Mouse (Mus musculus): ENCODE measurements at regions not wholly inside any gene's neighbourhood (a gene's known extent, or its start where the extent isn't known, plus 50 kb on each side); places are given as distances from the start of the nearest gene placed in this dataset.
"Not testable (repeated sequence)": the region's sequence is repeated elsewhere in the genome, so short reads cannot be mapped to it uniquely, and the experiment has no call there.

GRCm38 (mm10) chr1:194424201-194424600 lies 193.8 kb upstream of the Plxna2 start:
- no peaks in the 10 kb centered on the region for H3K36me3 ChIP-seq (ENCODE audit: control insufficient read depth, insufficient read depth, low read length)
- no peak overlapping the region for H3K4me2 ChIP-seq (ENCODE audit: low read length)
- no peak overlapping the region for H3K4me3 ChIP-seq (ENCODE audit: low read depth, low read length)
- H3K9me3 ChIP-seq (replicated peaks; ENCODE audit: control insufficient read depth, low read length, poor library complexity, severe bottlenecking), result no peaks in the 10 kb centered on the region
- WGBS, result 89% methylated on average over 2 of the region's 2 CpGs
- ATAC-seq, result no peak
- H3K9ac ChIP-seq (ENCODE audit: low read depth, low read length), result no peak overlapping the region
- no peak overlapping the region for H3K27ac ChIP-seq (ENCODE audit: low read length)
- no peaks in the 10 kb centered on the region for H3K4me1 ChIP-seq (ENCODE audit: control insufficient read depth, insufficient read depth, low read length)
- H3K27me3 ChIP-seq (ENCODE audit: control insufficient read depth, insufficient read depth, low read depth, low read length), result no peaks in the 10 kb centered on the region

- WGBS, result 72% methylated on average over 5 of the region's 5 CpGs
- ATAC-seq, result no peak
- Histone ChIP-seq H3K4me3 (ENCODE audit: low read depth, low read length) (no peak overlapping the region), H3K36me3 (ENCODE audit: control insufficient read depth, insufficient read depth, low read length) (no peaks in the 10 kb centered on the region), H3K4me2 (ENCODE audit: low read length) (no peak overlapping the region), H3K27ac (ENCODE audit: low read length) (no peak overlapping the region), H3K27me3 (ENCODE audit: control insufficient read depth, insufficient read depth, low read depth, low read length) (no peaks in the 10 kb centered on the region), H3K9ac (ENCODE audit: low read depth, low read length) (no peak overlapping the region), H3K9me3 (replicated peaks; ENCODE audit: control insufficient read depth, low read length, poor library complexity, severe bottlenecking) (no peaks in the 10 kb centered on the region), H3K4me1 (ENCODE audit: control insufficient read depth, insufficient read depth, low read length) (no peaks in the 10 kb centered on the region)
Measured at GRCm38 (mm10) chr1:194412193-194412592, 205.8 kb upstream of the Plxna2 start.

GRCm38 (mm10) chr1:194411788-194412187 lies 206.2 kb upstream of the Plxna2 start:
- Histone ChIP-seq H3K9me3 (replicated peaks; ENCODE audit: control insufficient read depth, low read length, poor library complexity, severe bottlenecking) (no peaks in the 10 kb centered on the region), H3K4me2 (ENCODE audit: low read length) (no peak overlapping the region), H3K27me3 (ENCODE audit: control insufficient read depth, insufficient read depth, low read depth, low read length) (no peaks in the 10 kb centered on the region), H3K4me3 (ENCODE audit: low read depth, low read length) (no peak overlapping the region), H3K27ac (ENCODE audit: low read length) (no peak overlapping the region), H3K9ac (ENCODE audit: low read depth, low read length) (no peak overlapping the region), H3K36me3 (ENCODE audit: control insufficient read depth, insufficient read depth, low read length) (no peaks in the 10 kb centered on the region), H3K4me1 (ENCODE audit: control insufficient read depth, insufficient read depth, low read length) (no peaks in the 10 kb centered on the region)
- WGBS, result 89% methylated on average over 2 of the region's 2 CpGs
- ATAC-seq, result no peak

- no peaks in the 10 kb centered on the region for H3K4me1 ChIP-seq (ENCODE audit: control insufficient read depth, insufficient read depth, low read length)
- no peak overlapping the region for H3K27ac ChIP-seq (ENCODE audit: low read length)
- H3K9me3 ChIP-seq (replicated peaks; ENCODE audit: control insufficient read depth, low read length, poor library complexity, severe bottlenecking), result no peaks in the 10 kb centered on the region
- ATAC-seq, result no peak
- no peaks in the 10 kb centered on the region for H3K36me3 ChIP-seq (ENCODE audit: control insufficient read depth, insufficient read depth, low read length)
- H3K9ac ChIP-seq (ENCODE audit: low read depth, low read length), result no peak overlapping the region
- no peaks in the 10 kb centered on the region for H3K27me3 ChIP-seq (ENCODE audit: control insufficient read depth, insufficient read depth, low read depth, low read length)
- H3K4me3 ChIP-seq (ENCODE audit: low read depth, low read length), result no peak overlapping the region
- H3K4me2 ChIP-seq (ENCODE audit: low read length), result no peak overlapping the region
Measured at GRCm38 (mm10) chr1:194399281-194399680, 218.7 kb upstream of the Plxna2 start.

GRCm38 (mm10) chr1:194396754-194397460 lies 221.1 kb upstream of the Plxna2 start:
- Histone ChIP-seq H3K27me3 (ENCODE audit: control insufficient read depth, insufficient read depth, low read depth, low read length) (no peaks in the 10 kb centered on the region), H3K9me3 (replicated peaks; ENCODE audit: control insufficient read depth, low read length, poor library complexity, severe bottlenecking) (no peaks in the 10 kb centered on the region), H3K4me2 (ENCODE audit: low read length) (no peak overlapping the region), H3K36me3 (ENCODE audit: control insufficient read depth, insufficient read depth, low read length) (no peaks in the 10 kb centered on the region), H3K4me1 (ENCODE audit: control insufficient read depth, insufficient read depth, low read length) (no peaks in the 10 kb centered on the region), H3K27ac (ENCODE audit: low read length) (no peak overlapping the region), H3K9ac (ENCODE audit: low read depth, low read length) (no peak overlapping the region), H3K4me3 (ENCODE audit: low read depth, low read length) (no peak overlapping the region)
- 80% methylated on average over 4 of the region's 4 CpGs for WGBS
- ATAC-seq, result no peak

- no peak for ATAC-seq
- H3K27ac ChIP-seq (ENCODE audit: low read length), result no peak overlapping the region
- H3K4me3 ChIP-seq (ENCODE audit: low read depth, low read length), result no peak overlapping the region
- no peaks in the 10 kb centered on the region for H3K4me1 ChIP-seq (ENCODE audit: control insufficient read depth, insufficient read depth, low read length)
- WGBS, result 36% methylated on average over 3 of the region's 3 CpGs
- no peak overlapping the region for H3K4me2 ChIP-seq (ENCODE audit: low read length)
- H3K9me3 ChIP-seq (replicated peaks; ENCODE audit: control insufficient read depth, low read length, poor library complexity, severe bottlenecking), result no peaks in the 10 kb centered on the region
- no peaks in the 10 kb centered on the region for H3K27me3 ChIP-seq (ENCODE audit: control insufficient read depth, insufficient read depth, low read depth, low read length)
- no peaks in the 10 kb centered on the region for H3K36me3 ChIP-seq (ENCODE audit: control insufficient read depth, insufficient read depth, low read length)
- H3K9ac ChIP-seq (ENCODE audit: low read depth, low read length), result no peak overlapping the region
Measured at GRCm38 (mm10) chr1:194393720-194394119, 224.3 kb upstream of the Plxna2 start.

DNA sequence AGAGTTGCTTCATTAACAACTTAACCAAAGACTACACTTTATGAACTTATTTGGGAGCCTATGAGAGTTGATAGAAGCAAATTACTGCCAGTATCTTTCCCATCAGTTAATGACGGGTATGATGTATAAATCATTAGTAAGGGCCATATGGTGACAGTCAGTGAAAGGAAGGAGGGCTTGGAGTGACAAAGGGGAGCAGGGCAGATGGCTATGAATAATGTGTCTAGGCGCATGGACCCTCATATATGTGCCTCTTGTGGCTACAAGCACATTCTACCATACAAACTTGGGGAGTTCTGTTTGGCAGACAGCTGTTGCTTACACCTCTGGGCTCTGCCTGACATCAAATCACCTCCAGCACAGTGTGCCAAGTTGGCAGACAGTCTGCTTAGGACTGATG lies 227.8 kb upstream of the Plxna2 start:
- Histone ChIP-seq H3K4me2 (ENCODE audit: low read length) (no peak overlapping the region), H3K9me3 (replicated peaks; ENCODE audit: control insufficient read depth, low read length, poor library complexity, severe bottlenecking) (no peaks in the 10 kb centered on the region), H3K4me1 (ENCODE audit: control insufficient read depth, insufficient read depth, low read length) (no peaks in the 10 kb centered on the region), H3K9ac (ENCODE audit: low read depth, low read length) (no peak overlapping the region), H3K27ac (ENCODE audit: low read length) (no peak overlapping the region), H3K27me3 (ENCODE audit: control insufficient read depth, insufficient read depth, low read depth, low read length) (no peaks in the 10 kb centered on the region), H3K4me3 (ENCODE audit: low read depth, low read length) (no peak overlapping the region), H3K36me3 (ENCODE audit: control insufficient read depth, insufficient read depth, low read length) (no peaks in the 10 kb centered on the region)
- WGBS, result 63% methylated on average over 2 of the region's 2 CpGs
- ATAC-seq, result no peak

- 58% methylated on average over 1 of the region's 1 CpGs for WGBS
- Histone ChIP-seq H3K4me2 (ENCODE audit: low read length) (no peak overlapping the region), H3K4me1 (ENCODE audit: control insufficient read depth, insufficient read depth, low read length) (no peaks in the 10 kb centered on the region), H3K4me3 (ENCODE audit: low read depth, low read length) (no peak overlapping the region), H3K9me3 (replicated peaks; ENCODE audit: control insufficient read depth, low read length, poor library complexity, severe bottlenecking) (no peaks in the 10 kb centered on the region), H3K36me3 (ENCODE audit: control insufficient read depth, insufficient read depth, low read length) (no peaks in the 10 kb centered on the region), H3K27me3 (ENCODE audit: control insufficient read depth, insufficient read depth, low read depth, low read length) (no peaks in the 10 kb centered on the region), H3K27ac (ENCODE audit: low read length) (no peak overlapping the region), H3K9ac (ENCODE audit: low read depth, low read length) (no peak overlapping the region)
- ATAC-seq, result no peak
Measured at GRCm38 (mm10) chr1:194378135-194378534, 239.9 kb upstream of the Plxna2 start.

GRCm38 (mm10) chr1:194373511-194373910 lies 244.5 kb upstream of the Plxna2 start:
- H3K27ac ChIP-seq (ENCODE audit: low read length); H3K4me3 ChIP-seq (ENCODE audit: low read depth, low read length); H3K9ac ChIP-seq (ENCODE audit: low read depth, low read length); ATAC-seq; H3K27me3 ChIP-seq (ENCODE audit: control insufficient read depth, insufficient read depth, low read depth, low read length); H3K36me3 ChIP-seq (ENCODE audit: control insufficient read depth, insufficient read depth, low read length); H3K4me1 ChIP-seq (ENCODE audit: control insufficient read depth, insufficient read depth, low read length); H3K9me3 ChIP-seq (replicated peaks; ENCODE audit: control insufficient read depth, low read length, poor library complexity, severe bottlenecking); H3K4me2 ChIP-seq (ENCODE audit: low read length): not testable (repeated sequence)
- 95% methylated on average over 4 of the region's 4 CpGs for WGBS

Measured in midbrain, embryonic 16.5 days (tissue).